Mouse (Mus musculus): ENCODE measurements around the gene Saxo1.

Saxo1 gene

GRCm38 (mm10) chr4:86558228-86558627 lies at the start of gene Saxo1:
Gene Saxo1, minus strand, starts transcription at chr4:86558328.
- DNase-seq (ENCODE audit: low read depth in 2 of 2, low spot score in 2 of 2): no peak

DNA sequence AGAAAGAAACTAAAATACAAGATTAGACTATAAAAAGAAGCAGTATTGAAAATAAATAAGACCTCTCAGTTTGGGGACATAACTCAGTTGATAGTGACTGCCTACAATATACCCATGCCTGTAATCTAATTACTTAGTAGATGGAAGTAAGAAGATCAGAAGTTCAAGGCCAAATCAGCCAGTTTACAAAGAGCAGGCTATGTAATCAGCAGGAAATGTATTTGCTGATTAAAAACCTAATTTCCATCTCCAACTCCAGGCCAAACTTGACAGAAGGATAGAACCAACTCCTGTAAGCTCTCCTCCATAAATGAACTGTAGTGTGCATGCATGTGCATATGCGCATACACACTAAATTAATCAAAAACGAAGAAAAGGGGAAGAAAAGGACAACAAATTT lies 33.2 kb upstream of the Saxo1 start:
- no peak for DNase-seq (ENCODE audit: low read depth in 2 of 2, low spot score in 2 of 2)

DNA sequence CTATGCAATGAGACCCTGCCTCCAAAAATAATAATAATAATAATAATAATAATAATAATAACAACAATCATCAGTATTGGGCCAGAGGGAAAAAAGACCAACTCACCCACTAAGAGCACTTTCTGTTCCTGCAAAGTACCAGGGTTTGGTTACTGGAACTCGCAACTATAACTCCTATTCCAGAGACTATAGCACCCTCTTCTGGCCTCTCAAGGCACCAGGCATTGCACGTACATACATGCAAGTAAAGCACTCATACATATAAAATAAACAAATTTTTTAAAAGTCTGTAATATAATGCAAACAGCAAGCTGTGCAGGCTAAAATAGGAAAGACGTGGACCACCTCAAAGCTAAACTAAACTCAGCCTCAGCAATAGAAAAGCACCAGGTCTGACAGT lies 30.1 kb upstream of the Saxo1 start:
- no peak for DNase-seq (ENCODE audit: low read depth in 2 of 2, low spot score in 2 of 2)

DNA sequence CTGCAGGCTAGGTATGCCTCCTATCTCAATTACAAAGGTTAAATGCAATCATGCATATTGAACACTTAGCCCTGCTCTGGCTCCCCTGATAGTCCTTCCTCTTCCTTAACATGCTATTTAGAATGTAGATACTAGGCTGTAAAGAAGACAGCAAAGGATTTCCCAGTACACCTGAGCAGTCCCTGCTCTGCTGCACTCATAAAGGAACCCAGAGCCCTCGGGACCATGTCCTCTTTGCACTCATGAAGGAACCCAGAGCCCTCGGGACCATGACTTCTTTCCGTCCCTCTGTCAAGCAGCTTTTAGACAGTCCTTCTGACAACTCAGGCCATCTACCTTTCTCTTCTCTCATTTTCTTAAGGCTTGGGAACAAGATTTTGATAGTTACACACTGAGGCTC lies 22.5 kb upstream of the Saxo1 start:
- DNase-seq (ENCODE audit: low read depth in 2 of 2, low spot score in 2 of 2): no peak

- no peak for DNase-seq (ENCODE audit: low read depth in 2 of 2, low spot score in 2 of 2)
Measured at GRCm38 (mm10) chr4:86580056-86580455, 21.9 kb upstream of the Saxo1 start.

DNA sequence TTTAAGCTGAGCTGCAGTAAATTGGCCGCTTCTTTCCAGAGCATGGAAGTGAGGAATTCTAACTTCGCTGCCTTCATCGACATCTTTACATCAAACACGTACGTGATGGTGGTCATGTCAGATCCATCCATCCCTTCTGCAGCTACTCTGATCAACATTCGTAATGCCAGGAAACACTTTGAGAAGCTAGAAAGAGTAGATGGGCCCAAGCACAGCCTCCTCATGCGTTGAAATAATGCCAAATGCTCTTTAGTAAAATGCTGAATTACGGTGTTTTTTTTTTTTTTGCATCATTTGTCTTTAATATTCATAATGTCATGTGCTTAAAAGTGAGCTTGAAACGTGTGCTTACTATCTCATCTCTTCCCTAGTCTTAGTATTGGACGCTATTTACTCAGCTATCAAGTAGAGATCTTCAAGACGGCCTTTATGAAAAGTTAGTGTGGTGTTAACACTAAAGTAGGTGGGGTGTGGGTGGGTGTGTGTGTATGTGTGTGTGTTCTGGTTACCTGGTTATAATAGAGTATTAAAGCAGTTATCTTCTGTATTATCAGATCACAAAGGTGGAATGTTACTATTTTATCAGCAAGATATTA lies 18.6 kb upstream of the Saxo1 start:
- no peak for DNase-seq (ENCODE audit: low read depth in 2 of 2, low spot score in 2 of 2)

GRCm38 (mm10) chr4:86576120-86576541 lies 18.0 kb upstream of the Saxo1 start:
- peak; percentile 3 to 6 for DNase-seq (ENCODE audit: low read depth in 2 of 2, low spot score in 2 of 2)

DNA sequence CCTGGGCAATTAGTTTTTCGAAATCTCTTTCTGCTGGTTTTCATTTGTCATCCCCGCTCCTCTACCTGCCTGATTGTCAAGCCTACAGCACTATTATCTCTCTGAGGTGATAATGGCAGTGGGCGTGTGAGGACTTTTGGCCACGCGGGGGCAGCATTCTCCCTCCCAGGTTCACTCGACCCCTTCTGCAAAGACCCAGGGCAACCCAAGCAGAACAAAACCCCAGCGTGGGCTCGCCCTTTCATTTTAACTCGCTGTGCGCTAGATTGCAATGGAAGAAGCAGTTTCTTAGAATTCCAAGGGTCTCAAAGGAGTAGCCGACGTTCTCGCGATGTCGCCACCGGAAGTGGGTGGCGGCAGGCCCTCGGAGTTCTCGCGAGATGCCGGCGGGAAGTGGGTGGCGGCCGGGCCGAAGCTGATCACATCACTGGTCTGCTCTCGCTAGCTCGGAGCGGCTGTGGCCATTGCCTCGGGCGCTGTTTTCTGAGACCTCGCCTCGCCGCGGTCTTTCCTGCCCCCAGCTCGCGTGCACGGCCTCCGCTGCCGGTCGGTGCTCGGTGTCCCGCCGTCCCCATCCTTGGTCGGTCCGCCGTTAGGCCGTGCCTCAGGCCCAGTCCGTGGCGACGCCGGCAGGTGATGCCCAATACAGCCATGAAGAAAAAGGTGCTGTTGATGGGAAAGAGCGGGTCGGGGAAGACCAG lies 17.3 kb upstream of the Saxo1 start, which contains the start of gene Rraga:
Gene Rraga, plus strand, starts transcription at position 386 of the 701 bp plus-strand sequence.
- peak; percentile 91 to 93 for DNase-seq (ENCODE audit: low read depth in 2 of 2, low spot score in 2 of 2)

- no peak for DNase-seq (ENCODE audit: low read depth in 2 of 2, low spot score in 2 of 2)
Measured at GRCm38 (mm10) chr4:86574939-86575282, 16.8 kb upstream of the Saxo1 start.

DNA sequence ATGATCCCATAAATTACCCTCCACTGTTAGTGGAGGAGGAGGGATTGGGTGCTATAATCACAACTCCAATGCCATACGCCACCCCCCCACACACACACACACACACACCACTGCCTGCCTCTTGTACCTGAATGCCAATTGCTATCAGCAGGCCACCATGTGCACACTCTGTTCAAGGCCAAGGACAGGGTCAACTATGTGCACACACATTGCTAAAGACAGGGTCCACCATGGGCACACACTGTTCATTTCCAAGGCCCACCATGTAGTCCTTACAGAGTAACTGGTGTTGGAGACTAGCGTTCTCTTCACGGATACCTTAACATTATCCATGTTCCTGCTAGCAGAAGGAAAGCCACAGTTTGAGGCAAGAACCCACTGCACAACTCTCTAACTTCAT lies 2.9 kb upstream of the Saxo1 start:
- DNase-seq (ENCODE audit: low read depth in 2 of 2, low spot score in 2 of 2): no peak

DNA sequence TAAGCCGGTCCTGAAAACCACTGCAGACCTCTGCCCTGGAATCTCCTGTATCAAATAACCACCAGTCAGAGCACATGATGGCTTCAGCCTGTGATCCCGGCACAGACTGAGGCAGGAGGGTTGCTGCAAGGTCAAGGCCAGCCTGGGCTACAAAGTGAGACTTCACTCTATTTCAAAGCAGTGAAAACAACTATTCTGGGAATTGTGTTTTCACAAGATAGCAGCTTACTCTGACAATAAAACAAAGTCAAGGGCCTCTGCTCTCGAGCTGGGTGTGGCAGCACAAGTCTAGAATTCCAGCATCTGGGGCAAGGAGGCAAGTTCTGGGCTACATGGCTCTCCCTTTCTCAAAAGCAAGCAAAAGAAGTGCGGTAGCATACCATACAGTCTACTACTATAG lies 878 bp upstream of the Saxo1 start:
- no peak for DNase-seq (ENCODE audit: low read depth in 2 of 2, low spot score in 2 of 2)

- DNase-seq (ENCODE audit: low read depth in 2 of 2, low spot score in 2 of 2): no peak
Measured at GRCm38 (mm10) chr4:86557371-86557770, 757 bp downstream of the Saxo1 start.

DNA sequence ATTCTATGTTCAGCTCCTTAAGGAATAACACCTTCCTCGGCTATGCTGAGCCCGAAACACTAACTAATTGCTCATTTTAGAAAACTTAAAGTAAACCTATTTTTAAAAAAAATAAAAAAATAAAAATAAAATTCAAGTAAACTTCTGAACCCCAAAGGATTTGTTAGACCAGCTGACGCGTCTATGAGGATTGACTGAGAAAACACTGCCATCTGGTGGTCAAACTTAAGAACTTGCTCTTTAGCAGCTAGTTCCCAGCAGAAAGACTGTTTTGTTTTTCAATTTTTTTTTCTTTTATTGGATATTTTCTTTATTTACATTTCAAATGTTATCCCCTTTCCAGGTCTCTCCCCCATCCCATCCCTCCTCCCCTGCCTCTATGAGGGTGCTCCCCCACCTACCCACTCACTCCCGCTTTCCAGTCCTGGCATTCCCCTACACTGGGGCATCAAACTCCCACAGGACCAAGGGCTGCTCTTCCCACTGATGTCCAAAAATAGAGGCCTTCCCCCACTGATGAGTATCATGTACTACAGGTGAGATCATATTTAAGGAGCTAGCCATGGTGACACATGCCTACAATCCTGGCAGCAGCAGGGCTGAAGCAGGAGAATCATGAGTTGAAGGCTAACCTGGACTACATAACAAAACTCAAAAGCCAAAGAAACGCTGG lies 3.0 kb downstream of the Saxo1 start:
- no peak for DNase-seq (ENCODE audit: low read depth in 2 of 2, low spot score in 2 of 2)

DNA sequence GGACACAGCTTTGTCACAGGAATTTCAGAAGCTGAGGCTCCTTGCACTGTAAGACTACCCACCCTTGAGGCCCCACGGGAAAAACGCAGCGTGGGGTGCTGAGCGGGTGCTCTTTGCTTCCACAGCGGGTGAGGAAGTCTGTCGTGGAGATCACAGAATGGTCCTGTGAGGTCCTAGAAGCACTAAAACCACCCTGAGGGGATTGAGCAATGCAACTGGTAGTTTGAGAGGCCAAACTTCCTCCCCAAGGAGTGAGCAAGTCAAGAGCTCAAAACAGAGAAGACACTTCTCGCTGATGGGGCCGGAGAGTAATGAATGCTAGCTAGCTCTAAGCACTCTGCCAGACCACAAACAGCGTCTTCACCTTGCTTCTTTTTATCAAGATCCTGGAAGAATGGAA lies 9.8 kb downstream of the Saxo1 start:
- no peak for DNase-seq (ENCODE audit: low read depth in 2 of 2, low spot score in 2 of 2)

GRCm38 (mm10) chr4:86545615-86546014 lies 12.5 kb downstream of the Saxo1 start:
- no peak for DNase-seq (ENCODE audit: low read depth in 2 of 2, low spot score in 2 of 2)

- DNase-seq (ENCODE audit: low read depth in 2 of 2, low spot score in 2 of 2): no peak
Measured at GRCm38 (mm10) chr4:86543999-86544398, 14.1 kb downstream of the Saxo1 start.

- no peak for DNase-seq (ENCODE audit: low read depth in 2 of 2, low spot score in 2 of 2)
Measured at GRCm38 (mm10) chr4:86541573-86541972, 16.6 kb downstream of the Saxo1 start.

DNA sequence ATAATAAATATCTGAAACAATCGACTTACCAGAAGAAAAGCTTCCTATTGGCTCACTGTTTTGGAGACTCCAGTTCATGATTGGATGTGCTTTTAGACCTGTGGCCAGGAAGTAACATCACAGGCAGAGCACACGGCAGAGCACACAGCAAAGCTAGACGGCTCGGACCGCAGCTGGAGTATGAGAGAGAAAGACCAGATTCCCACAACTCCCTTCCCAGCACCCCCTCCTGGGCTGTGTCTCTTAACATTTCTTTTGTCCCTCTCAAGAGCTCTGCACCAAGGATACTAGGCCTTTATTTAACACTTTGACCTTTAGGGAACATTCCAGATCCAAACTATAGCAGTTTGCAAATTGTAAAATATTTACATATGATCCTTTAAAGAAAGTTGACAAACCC lies 19.2 kb downstream of the Saxo1 start:
- no peak for DNase-seq (ENCODE audit: low read depth in 2 of 2, low spot score in 2 of 2)

GRCm38 (mm10) chr4:86537972-86538371 lies 20.2 kb downstream of the Saxo1 start:
- peak in 1 of 2 experiments; percentile 35 for DNase-seq (ENCODE audit: low read depth in 2 of 2, low spot score in 2 of 2)

DNA sequence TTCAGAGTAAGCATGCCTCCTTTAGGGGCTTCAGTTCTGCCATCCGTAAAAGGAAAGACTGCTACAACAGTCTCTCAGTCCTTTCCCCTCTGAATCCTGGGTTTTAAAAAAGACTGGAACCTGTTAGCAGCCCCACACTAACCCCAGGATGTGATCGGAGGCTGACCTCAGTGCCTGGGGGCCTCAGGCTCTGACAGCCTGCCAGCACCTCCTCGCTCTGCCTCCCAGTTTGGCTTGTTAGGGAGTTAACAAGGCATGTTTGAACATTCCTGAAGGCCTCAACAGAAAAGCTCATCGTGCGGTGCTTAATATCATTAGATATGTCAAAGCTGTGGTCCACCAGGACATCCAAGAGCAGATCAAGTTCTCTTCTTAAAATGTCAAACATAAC lies 24.0 kb downstream of the Saxo1 start:
- no peak for DNase-seq (ENCODE audit: low read depth in 2 of 2, low spot score in 2 of 2)

DNA sequence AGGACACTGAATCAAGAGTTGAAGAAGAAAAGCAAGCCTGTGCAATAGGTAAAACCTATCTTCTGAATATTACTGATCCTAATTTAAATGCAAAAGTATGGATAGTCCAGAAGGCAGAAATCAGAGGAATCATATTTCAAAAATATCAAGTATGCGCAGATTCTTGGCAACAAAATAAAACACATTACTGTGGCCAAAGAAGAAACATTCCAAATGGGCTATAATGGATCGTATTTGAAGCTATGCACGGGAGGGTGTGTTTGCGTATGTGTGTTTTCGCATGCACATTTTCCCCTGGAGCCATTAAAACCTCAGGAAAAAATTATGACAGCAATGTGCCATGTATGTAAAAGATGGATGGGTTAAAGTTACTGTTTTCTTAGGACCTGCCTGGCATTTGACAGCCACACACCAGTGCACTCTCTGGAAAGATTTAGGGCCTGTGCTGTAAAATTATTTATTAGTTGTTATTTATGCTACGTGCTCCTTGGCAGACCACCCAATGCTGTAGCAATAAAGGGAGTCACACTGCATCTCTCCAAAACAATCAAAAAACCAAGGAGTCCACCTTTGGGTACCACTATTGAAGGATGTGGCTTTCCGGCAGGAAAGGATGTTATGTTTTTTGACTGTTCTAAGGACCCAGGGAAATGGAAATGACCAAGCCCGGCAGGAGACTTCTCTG lies 24.6 kb downstream of the Saxo1 start:
- DNase-seq (ENCODE audit: low read depth in 2 of 2, low spot score in 2 of 2): no peak

DNA sequence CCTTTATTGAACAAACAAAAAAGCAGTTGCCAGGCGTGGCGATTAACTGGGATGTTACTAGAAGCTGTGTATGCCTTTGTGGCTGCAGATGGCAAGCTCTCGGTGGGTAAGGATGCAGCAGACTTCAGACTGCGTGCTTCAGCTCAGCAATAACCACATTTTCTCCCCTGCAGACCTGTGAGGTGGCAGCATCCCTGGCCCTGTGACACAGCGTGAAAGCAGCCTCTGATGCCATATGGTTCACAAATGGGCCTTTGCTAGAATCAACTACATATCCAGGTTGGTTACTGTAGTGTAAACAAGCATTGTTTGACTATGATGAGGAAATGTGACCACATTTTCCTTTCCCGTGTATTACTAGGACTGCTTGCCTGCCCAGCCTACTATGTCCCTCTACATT lies 29.0 kb downstream of the Saxo1 start:
- DNase-seq (ENCODE audit: low read depth in 2 of 2, low spot score in 2 of 2): no peak

Data from CD8-positive naive resting alpha-beta T cell, adult 2 months (primary cell).